Mouse (Mus musculus) left cerebral cortex, adult 2 months (tissue): ENCODE measurements around the gene Pcca. TPM values are rescaled to one million over a fixed set of nuclear protein-coding genes. Genes with fewer than 3 reads are reported as not detected.

Experiments used
- DNase-seq, 2 experiments: peaks; one replicate each; pipeline ENCODE4 v3.0.0; 2021 to 2022; ENCODE audit warnings: low spot score in 2 of 2, mixed read lengths in 1 of 2; ENCODE audit errors: extremely low spot score in 1 of 2
- H3K27ac ChIP-seq: fragments of 200-600 bp; 2 replicates; pipeline ENCODE4 v1.8.1; 2022
- H3K4me3 ChIP-seq: fragments of 200-600 bp; 2 replicates; pipeline ENCODE4 v1.8.1; 2022
- CTCF ChIP-seq: fragments of 200-600 bp; IDR thresholded peaks from 2 replicates; pipeline ENCODE4 v1.8.1; 2022; ENCODE audit warnings: antibody characterized with exemption, mild to moderate bottlenecking, moderate library complexity
- intact Hi-C: fragments of 180-260 bp; cut with DNase I; formaldehyde crosslinking; loops from one replicate; pipeline ENCODE4 v1.15.1; 2025
- total RNA-seq, 2 experiments: library from RNA; stranded (reverse); gene quantifications; 2 replicates each; pipeline ENCODE4 v1.2.3; 2021

Gene Pcca
- total RNA-seq, 2 experiments from 2014 or later: 30.2 to 36.2 TPM

DNA sequence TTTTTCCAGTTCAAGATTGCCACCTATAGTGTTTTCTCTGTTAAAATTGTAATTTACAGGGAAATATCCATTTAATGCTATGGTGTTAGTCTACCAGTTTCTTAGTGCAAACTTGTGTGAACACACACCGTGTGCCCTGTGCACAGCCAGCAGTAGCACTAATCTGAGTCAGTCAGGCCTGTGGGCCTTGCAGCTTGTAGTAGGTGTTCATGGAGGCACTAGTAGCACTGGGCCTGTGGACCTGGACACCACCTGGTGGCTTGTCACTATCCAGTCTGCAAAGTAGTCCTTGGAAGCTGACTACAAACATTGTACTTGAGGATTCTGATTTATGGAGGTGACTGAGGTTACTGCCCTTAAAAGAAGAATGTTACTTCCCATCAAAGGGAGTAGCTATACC lies 300.6 kb downstream of the Pcca start:
- no peak overlapping the region for H3K4me3 ChIP-seq
- H3K27ac ChIP-seq: no peak overlapping the region
- intact Hi-C loops: no loop called here
- DNase-seq: no peak
- no peak for TF ChIP-seq CTCF

DNA sequence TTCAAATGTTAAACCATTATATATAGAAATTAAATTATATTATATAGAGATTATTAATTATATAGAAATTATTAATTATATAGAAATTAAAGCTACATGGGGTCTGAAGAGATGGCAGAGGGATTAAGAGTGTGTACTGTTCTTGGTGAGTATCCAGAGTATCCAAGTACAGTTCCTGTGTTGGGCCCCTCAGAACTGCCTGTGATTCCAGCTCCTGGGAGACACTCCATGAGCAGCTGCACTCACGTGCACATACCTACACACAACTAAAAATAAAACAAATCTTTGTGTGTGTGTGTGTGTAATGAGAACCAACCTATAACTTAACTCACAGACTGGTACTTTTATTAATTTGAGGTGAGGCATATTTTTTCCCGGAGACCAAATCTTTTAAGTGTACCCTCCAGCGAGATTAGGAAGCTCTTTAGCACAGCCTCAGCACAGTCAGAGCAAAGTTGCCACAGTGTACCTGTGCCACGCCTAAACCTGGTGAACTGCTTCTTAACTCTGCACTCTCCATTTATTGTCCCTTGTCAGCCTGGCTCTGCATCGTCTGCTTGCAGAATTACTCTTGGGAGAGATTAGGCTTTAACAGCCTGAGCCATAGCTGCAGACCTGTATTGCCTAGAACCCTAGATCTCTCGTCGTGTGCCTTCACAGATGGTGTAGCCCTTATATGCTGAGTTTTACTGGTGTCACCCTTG lies 301.5 kb downstream of the Pcca start:
- DNase-seq: no peak
- intact Hi-C loops: no loop called here
- no peak for TF ChIP-seq CTCF
- Histone ChIP-seq H3K27ac (no peak overlapping the region), H3K4me3 (no peak overlapping the region)

DNA sequence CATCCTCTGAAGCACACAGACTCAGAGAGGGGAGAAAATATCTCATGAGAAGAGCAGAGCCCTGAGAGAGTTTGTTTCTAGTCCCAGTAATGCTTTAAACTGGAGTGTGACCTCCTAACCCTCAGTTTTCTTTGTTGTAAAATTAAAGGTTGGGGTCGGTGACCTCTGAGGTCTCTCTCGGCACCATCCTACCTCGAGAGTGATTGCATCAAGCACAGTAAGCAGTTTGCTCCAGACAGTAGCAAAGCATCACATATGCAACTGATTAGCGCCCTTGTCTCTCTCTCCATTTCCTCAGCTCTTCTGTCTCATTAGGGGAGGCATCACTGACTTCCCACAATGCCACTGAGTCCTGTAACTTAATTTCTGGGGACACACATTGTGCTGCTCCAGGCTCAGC lies 302.1 kb downstream of the Pcca start:
- TF ChIP-seq CTCF: no peak
- no peak overlapping the region for H3K4me3 ChIP-seq
- H3K27ac ChIP-seq: no peak overlapping the region
- no peak for DNase-seq
- intact Hi-C loops: no loop called here

DNA sequence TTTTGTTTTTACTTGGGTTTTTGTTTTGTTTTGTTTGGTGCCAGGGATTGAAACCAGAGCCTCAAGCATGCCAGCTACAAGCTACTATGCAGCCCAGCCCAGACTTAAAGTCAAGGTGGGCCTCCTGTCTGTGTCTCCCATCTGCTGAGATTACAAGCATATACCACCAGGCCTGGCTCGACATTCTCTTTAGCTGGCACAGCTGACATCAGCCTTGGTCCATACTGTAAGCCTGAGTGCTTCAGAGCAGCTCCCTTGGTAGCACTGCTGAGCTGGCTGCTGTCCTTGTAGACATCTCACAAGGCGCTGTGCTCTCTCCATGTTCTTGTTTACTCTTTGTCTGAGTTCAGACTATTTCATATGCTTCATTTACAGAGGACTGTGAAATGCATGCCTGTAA lies 302.9 kb downstream of the Pcca start:
- DNase-seq: no peak
- TF ChIP-seq CTCF: no peak
- intact Hi-C loops: no loop called here
- Histone ChIP-seq H3K4me3 (no peak overlapping the region), H3K27ac (no peak overlapping the region)

DNA sequence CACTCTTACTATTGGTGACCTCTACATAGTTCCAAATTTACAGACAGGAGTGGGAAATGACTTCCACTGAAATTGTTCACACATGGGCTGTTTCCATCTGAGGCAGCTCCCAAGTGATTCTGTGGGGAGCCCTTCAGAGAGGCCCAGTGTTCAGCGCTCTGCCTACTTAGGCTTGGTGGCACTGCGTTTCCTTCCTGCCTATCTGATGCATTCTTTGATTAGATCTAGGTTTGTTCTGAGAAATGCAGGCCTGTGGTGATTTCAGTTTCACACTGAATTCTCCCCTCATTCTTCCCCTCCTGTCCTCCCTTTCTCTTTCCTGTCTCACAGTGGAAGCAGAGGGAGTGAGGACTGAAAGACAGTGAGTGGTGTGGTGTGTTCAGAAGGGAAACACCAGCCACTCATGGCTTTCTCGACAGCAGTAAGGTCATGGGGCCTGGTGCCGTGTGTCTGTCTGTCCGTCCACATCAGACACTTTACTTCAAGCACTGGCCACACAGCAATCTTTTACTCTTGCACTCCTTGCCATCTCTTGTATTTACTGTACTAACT lies 318.5 kb downstream of the Pcca start:
- Histone ChIP-seq H3K27ac (no peak overlapping the region), H3K4me3 (no peak overlapping the region)
- no peak for TF ChIP-seq CTCF
- no peak for DNase-seq
- intact Hi-C loops: no loop called here

DNA sequence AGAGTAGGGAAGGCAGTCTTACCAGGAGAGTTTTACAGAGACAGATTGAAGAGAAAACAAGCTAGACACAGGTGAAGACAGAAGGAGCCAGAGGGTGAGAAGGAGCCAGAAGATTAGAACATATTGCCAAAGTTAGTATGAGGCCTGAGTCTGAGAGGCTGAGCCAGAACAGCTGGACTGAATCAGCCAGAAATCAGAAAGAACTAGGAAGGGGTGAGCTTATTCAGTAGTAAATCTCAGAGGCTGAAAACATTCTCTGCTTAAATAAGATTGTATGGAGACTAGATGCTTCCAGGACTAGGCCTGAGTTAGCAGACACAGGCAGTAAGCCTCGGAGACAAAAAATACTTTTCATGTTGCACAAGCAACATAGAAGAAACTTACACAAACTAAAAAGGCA lies 325.7 kb downstream of the Pcca start:
- H3K4me3 ChIP-seq: no peak overlapping the region
- H3K27ac ChIP-seq: no peak overlapping the region
- intact Hi-C loops: no loop called here
- DNase-seq: no peak
- no peak for TF ChIP-seq CTCF

DNA sequence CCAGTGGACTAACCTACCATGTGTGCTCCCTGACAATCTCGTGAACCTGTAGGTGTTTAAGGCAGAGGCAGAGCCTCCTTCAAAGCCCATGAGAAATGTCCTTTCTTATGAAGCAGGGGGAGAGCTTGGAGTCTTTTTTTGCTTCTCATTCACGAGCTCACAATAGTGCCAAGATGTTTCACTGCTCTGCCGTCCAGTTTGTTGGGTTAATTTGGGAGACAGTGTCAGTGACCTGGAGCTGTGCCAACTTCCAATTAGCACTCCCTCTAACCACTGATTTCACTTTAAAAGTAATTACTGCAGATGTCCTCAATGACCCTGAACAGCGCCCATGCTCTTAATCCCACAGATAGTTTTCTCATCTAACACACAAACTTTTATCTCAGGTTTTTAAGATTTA lies 328.5 kb downstream of the Pcca start:
- no peak overlapping the region for H3K4me3 ChIP-seq
- TF ChIP-seq CTCF: no peak
- no peak for DNase-seq
- intact Hi-C loops: no loop called here
- H3K27ac ChIP-seq: no peak overlapping the region

DNA sequence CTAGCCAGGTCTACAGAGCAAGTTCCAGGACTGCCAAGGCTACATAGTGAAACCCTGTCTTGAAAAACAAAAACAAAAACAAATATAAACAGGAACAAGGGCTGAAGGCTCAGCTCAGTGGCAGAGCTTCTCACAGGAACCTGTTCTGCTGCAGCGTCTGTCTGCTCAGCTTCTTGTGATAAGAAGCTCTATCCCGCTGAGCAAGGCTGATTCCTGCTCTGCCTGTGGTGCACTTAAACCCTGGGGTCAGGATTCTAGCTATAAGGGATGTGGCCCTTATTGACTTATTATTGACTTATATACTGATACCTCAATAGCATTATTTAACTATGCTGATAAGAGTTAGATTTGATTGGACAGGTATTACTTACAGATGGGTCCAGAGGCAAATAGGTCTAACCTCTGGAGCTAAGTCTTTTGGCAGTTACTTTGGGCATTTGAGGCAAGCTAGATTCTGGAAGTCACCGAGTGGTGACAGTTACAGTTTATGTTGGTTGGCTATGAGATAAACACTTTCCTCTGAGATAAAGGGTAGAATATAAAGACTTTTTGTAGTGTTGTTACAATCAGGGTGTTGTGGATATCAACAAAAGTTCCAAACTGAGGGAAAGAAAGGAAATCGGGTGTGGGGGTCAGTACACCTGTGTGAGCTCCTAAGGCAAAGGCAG lies 331.5 kb downstream of the Pcca start:
- no peak for DNase-seq
- Histone ChIP-seq H3K27ac (no peak overlapping the region), H3K4me3 (no peak overlapping the region)
- TF ChIP-seq CTCF: no peak
- intact Hi-C loops: no loop called here

DNA sequence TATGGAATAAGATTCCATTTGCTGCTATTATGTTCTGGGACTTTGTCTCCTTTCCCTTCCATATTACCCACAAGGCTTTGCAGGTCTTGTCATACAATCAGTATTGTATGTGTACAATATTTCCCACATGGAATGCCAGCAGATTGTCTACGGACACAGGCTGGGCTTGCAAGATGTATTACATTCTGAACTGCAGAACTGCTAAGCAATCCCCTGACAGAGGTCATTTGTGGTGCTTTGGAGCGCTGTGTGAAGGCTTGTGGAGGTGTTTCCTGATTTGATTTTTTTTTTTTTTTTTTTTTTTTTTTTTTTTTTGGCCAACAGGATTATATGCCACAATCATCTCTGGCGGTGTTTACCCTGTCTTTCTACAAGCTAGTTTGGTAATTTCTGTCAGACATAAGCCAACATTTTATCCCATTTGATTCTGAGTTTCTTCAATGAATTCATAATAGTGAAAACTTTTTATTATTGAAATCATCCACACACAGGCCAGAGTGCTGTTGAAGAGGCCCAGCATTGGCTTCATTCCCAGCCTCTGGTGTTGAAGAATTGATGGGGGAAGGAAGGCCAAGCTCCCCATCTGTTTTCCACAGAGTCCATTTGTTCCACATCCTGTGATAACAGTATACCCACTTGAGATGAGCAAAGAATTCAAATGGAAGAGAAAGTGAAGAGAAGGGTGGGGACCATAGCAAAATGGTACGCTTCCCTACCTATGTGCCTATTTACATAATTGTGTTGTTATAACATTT lies 333.6 kb downstream of the Pcca start:
- intact Hi-C loops: no loop called here
- H3K27ac ChIP-seq: no peak overlapping the region

DNA sequence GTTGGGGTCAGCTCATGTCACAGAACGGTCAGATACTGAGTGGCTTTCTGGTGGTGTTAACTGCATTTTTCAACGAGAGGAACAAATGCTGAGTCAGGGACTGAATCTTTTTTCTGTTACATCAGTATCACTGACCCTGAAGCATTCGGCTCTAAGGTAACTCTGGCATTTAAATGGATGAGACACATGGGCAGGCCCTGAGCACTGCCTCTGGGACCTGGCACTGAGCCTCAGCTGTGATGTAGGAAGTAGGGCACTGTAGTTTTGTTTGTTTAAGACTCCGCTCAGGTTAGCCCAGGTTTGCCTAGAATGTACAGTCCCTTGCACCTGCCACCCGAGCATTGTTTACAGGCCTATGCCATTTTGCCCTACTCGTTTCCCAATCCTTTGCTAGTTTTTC lies 335.7 kb downstream of the Pcca start:
- no peak for TF ChIP-seq CTCF
- intact Hi-C loops: no loop called here
- H3K4me3 ChIP-seq: no peak overlapping the region
- no peak overlapping the region for H3K27ac ChIP-seq
- no peak for DNase-seq

More for the DNA sequence above, 333.6 kb downstream of the Pcca start:
- no peak for TF ChIP-seq CTCF
- no peak overlapping the region for H3K4me3 ChIP-seq
- no peak for DNase-seq

DNA sequence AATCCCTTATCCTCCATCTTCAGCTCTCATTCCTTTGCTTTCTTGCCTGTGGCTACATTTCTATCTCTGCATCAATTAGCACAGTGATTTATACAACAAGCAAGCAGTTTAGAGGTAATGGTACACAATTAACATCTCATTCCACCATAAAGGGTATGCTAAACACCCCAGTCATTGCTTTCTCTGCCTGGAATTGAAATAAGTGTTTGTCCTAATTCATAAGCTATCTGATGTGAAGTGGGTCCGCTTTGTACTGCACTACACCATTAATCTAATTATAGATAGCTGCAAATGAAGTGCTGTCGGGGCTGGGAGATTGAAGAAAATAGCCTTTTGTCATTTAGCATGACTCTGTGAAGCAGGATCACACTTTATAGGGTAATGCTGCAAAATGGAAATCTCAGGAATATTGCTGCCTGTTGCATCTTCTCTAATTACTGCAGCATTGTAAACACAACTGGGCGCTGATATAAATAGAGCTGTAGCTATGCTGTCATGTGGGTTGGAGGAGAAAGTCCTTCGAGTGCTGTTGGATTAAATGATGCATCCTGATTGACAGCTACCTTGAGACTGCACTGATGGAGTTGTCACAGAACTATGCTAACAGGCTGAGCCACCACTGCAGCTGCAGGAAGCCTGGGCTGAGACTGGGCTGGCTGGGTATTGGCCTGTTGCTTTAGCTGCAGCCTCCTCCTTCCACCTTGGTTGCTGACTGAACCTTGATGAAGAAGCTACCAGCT lies 337.9 kb downstream of the Pcca start:
- intact Hi-C loops: no loop called here
- no peak overlapping the region for H3K27ac ChIP-seq
- no peak for TF ChIP-seq CTCF
- no peak for DNase-seq
- H3K4me3 ChIP-seq: no peak overlapping the region

DNA sequence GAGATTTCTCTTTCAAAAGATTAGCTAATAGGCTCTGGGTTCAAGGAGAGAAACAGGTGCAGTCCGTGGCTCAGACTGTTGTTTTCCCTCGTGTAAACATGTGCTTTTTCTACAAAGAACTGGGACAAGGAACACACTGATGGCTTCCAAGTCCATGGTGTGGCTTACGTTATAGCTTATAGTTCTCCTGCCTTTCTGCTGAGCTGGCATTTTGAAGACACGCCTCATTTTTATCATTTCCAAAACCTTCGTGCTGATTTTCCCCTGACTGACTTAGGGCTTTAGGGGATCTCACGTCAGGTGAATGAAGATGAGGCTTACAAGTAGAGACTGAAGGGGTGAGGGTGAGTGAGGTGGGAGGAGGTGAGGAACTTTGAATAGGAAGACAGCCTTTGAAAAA lies 338.5 kb downstream of the Pcca start:
- no peak for TF ChIP-seq CTCF
- H3K27ac ChIP-seq: no peak overlapping the region
- H3K4me3 ChIP-seq: no peak overlapping the region
- intact Hi-C loops: no loop called here
- DNase-seq: no peak
